Mouse (Mus musculus) liver, embryonic 16.5 days (tissue): ENCODE measurements at regions not wholly inside any gene's neighbourhood (a gene's known extent, or its start where the extent isn't known, plus 50 kb on each side); places are given as distances from the start of the nearest gene placed in this dataset.
A peak's percentile ranks its signal among the peaks of the same experiment; 100 is the strongest.

Experiments
- ATAC-seq: fragments of 200-750 bp; cut with Nextera tagmentation; 2 replicates; pipeline ENCODE4 v1.8.0; 2017; ENCODE audit warnings: low read depth, mild to moderate bottlenecking, moderate number of reproducible peaks, moderate library complexity
- H3K27ac ChIP-seq: fragments of 300-500 bp; sonication (generic); 2 replicates; pipeline ENCODE4 v1.5.1; 2014; ENCODE audit warnings: mild to moderate bottlenecking, low read length
- H3K27me3 ChIP-seq: fragments of 300-500 bp; sonication (generic); 2 replicates; pipeline ENCODE4 v1.6.1; 2014; ENCODE audit warnings: low read depth, low read length, mixed read lengths; ENCODE audit not compliant: control insufficient read depth, insufficient read depth
- H3K36me3 ChIP-seq: fragments of 300-500 bp; sonication (generic); 2 replicates; pipeline ENCODE4 v1.6.1; 2014; ENCODE audit warnings: mild to moderate bottlenecking; ENCODE audit not compliant: control insufficient read depth, insufficient read depth
- H3K4me1 ChIP-seq: fragments of 300-500 bp; sonication (generic); 2 replicates; pipeline ENCODE4 v1.6.1; 2014; ENCODE audit warnings: low read depth, low read length, mixed read lengths; ENCODE audit not compliant: control insufficient read depth
- H3K4me2 ChIP-seq: fragments of 300-500 bp; sonication (generic); 2 replicates; pipeline ENCODE4 v1.6.1; 2014; ENCODE audit warnings: low read depth, low read length, mixed read lengths
- H3K4me3 ChIP-seq: fragments of 300-500 bp; sonication (generic); 2 replicates; pipeline ENCODE4 v1.5.1; 2014; ENCODE audit warnings: low read depth, mild to moderate bottlenecking, low read length
- H3K9ac ChIP-seq: fragments of 300-500 bp; sonication (generic); 2 replicates; pipeline ENCODE4 v1.6.1; 2014; ENCODE audit warnings: low read depth, low read length
- H3K9me3 ChIP-seq: fragments of 300-500 bp; sonication (generic); replicated peaks from 2 replicates; pipeline ENCODE4 v1.6.1; 2016; ENCODE audit warnings: low read length; ENCODE audit not compliant: control insufficient read depth
- WGBS: fragments of 180-500 bp; shearing (Covaris S2); extraction: QIAGEN DNeasy Blood & Tissue Kit; methylation state at CpG from one replicate; pipeline ENCODE4 v1.1.7; 2014; ENCODE audit not compliant: insufficient replicate concordance; 5-methylcytosine and 5-hydroxymethylcytosine counted together

GRCm38 (mm10) chr13:42244240-42245086, 56.8 kb upstream of the Edn1 start:
- no peaks in the 10 kb centered on the region for H3K27me3 ChIP-seq
- H3K4me3 ChIP-seq: no peak overlapping the region
- H3K4me1 ChIP-seq: no peaks in the 10 kb centered on the region
- ATAC-seq: no peak
- no peak overlapping the region for H3K9ac ChIP-seq
- H3K27ac ChIP-seq: no peak overlapping the region
- WGBS: 43% methylated on average over 7 of the region's 7 CpGs
- no peaks in the 10 kb centered on the region for H3K9me3 ChIP-seq
- H3K4me2 ChIP-seq: no peak overlapping the region
- H3K36me3 ChIP-seq: no peaks in the 10 kb centered on the region

- Histone ChIP-seq H3K9ac (no peak overlapping the region), H3K36me3 (no peaks in the 10 kb centered on the region), H3K4me3 (peak overlapping the region; percentile 14; the same call in 1 of the 2 replicates), H3K4me1 (no peaks in the 10 kb centered on the region), H3K27ac (no peak overlapping the region), H3K9me3 (no peaks in the 10 kb centered on the region), H3K27me3 (no peaks in the 10 kb centered on the region), H3K4me2 (peak overlapping the region; percentile 31; the same call in 1 of the 2 replicates)
- WGBS: 20% methylated on average over 11 of the region's 11 CpGs
- ATAC-seq: no peak
Measured at GRCm38 (mm10) chr13:42245753-42246409, 55.4 kb upstream of the Edn1 start.
